Mouse (Mus musculus): ENCODE measurements around the gene Rab38.

GRCm38 (mm10) chr7:88453234-88453633 is 23.2 kb downstream of the Rab38 start:
- TF ChIP-seq CTCF (conservative IDR thresholded peaks at IDR 0.05 in 1 of 2, IDR thresholded peaks at IDR 0.05 in 1 of 2; ENCODE audit: low read depth in 2 of 2, low read length in 2 of 2): no peak
- no peak for TF ChIP-seq UBTF (IDR thresholded peaks at IDR 0.05; ENCODE audit: low read depth, low read length)
- TF ChIP-seq E2F4 (IDR thresholded peaks at IDR 0.05; ENCODE audit: insufficient replicate concordance, low read depth, low read length): no peak
- no peak for TF ChIP-seq NELFE (IDR thresholded peaks at IDR 0.05; ENCODE audit: low read depth, low read length)
- TF ChIP-seq MAFK (IDR thresholded peaks at IDR 0.05; ENCODE audit: insufficient replicate concordance, low read length): no peak
- no peak for TF ChIP-seq RAD21 (IDR thresholded peaks at IDR 0.05; ENCODE audit: low read depth, low read length)
- no peak for TF ChIP-seq EP300 (IDR thresholded peaks at IDR 0.05; ENCODE audit: low read length)
- TF ChIP-seq POLR2A (IDR thresholded peaks at IDR 0.05; ENCODE audit: low read depth, low read length): no peak
- no peak for TF ChIP-seq MAX (IDR thresholded peaks at IDR 0.05; ENCODE audit: low read length)
- no peak for TF ChIP-seq ZKSCAN1 (IDR thresholded peaks at IDR 0.05; ENCODE audit: borderline replicate concordance, low read depth, low read length)
- no peak for TF ChIP-seq ZNF384 (IDR thresholded peaks at IDR 0.05; ENCODE audit: low read depth, low read length)
- TF ChIP-seq TCF12 (IDR thresholded peaks at IDR 0.05; ENCODE audit: low read depth, low read length): no peak
- TF ChIP-seq MEF2A (IDR thresholded peaks at IDR 0.05; ENCODE audit: borderline replicate concordance, low read depth, low read length): no peak
